Mouse (Mus musculus) neutrophil, adult 5-6 weeks (primary cell): ENCODE measurements around the gene Lipn. TPM values are rescaled to one million over a fixed set of nuclear protein-coding genes. Genes with fewer than 3 reads are reported as not detected.

Experiments
- ATAC-seq: fragments of 151-379, 151-347 bp; 2 replicates; pipeline ENCODE4 v1.8.0; 2017; ENCODE audit warnings: mild to moderate bottlenecking, moderate TSS enrichment; ENCODE audit not compliant: insufficient number of reproducible peaks, poor library complexity, low FRiP score, severe bottlenecking; ENCODE audit errors: extremely low read depth
- total RNA-seq: library from RNA; stranded (forward); fragments of 200-1000 nt; gene quantifications from 2 replicates; pipeline ENCODE4 v1.2.3, GENCODE M21; 2017

Lipn gene
- 0.74 TPM in 1 of 2 replicates, not detected in the other for total RNA-seq

- no peak for ATAC-seq
Observed at GRCm38 (mm10) chr19:34066779-34067472, at the start of gene Lipn. TSS of gene Lipn (plus strand) at chr19:34067358.

- no peak for ATAC-seq
Observed at GRCm38 (mm10) chr19:34021440-34022172, 45.6 kb upstream of the Lipn start.

GRCm38 (mm10) chr19:34022759-34023158 is 44.4 kb upstream of the Lipn start:
- no peak for ATAC-seq

- no peak for ATAC-seq
Observed at GRCm38 (mm10) chr19:34039731-34040130, 27.4 kb upstream of the Lipn start.

- ATAC-seq: no peak
Observed at GRCm38 (mm10) chr19:34043008-34043407, 24.1 kb upstream of the Lipn start.

GRCm38 (mm10) chr19:34049371-34050039 is 17.7 kb upstream of the Lipn start:
- no peak for ATAC-seq

- no peak for ATAC-seq
Observed at GRCm38 (mm10) chr19:34051502-34051901, 15.7 kb upstream of the Lipn start.

- no peak for ATAC-seq
Observed at GRCm38 (mm10) chr19:34063547-34063946, 3.6 kb upstream of the Lipn start.

GRCm38 (mm10) chr19:34064059-34064458 is 3.1 kb upstream of the Lipn start:
- ATAC-seq: no peak

- no peak for ATAC-seq
Observed at GRCm38 (mm10) chr19:34074239-34074638, 7.1 kb downstream of the Lipn start.

GRCm38 (mm10) chr19:34078130-34078529 is 11.0 kb downstream of the Lipn start:
- no peak for ATAC-seq

- ATAC-seq: no peak
Observed at GRCm38 (mm10) chr19:34089011-34089680, 22.0 kb downstream of the Lipn start.

- ATAC-seq: no peak
Observed at GRCm38 (mm10) chr19:34095381-34095780, 28.2 kb downstream of the Lipn start.

- ATAC-seq: no peak
Observed at GRCm38 (mm10) chr19:34096228-34096627, 29.1 kb downstream of the Lipn start.

GRCm38 (mm10) chr19:34100633-34101032 is 33.5 kb downstream of the Lipn start, which contains the start of gene Lipm:
TSS of gene Lipm (plus strand) at chr19:34100933.
- no peak for ATAC-seq

GRCm38 (mm10) chr19:34101888-34102287 is 34.7 kb downstream of the Lipn start:
- ATAC-seq: no peak

- ATAC-seq: no peak
Observed at GRCm38 (mm10) chr19:34104841-34105240, 37.7 kb downstream of the Lipn start.

GRCm38 (mm10) chr19:34119102-34119501 is 51.9 kb downstream of the Lipn start:
- ATAC-seq: no peak

GRCm38 (mm10) chr19:34119653-34120052 is 52.5 kb downstream of the Lipn start:
- ATAC-seq: no peak
